In genomic region chr4:155085206-155086107, GRCm38 (mm10) we compare ENCODE assay signal across 8 mouse cellular contexts. TPM values are rescaled to one million over a fixed set of nuclear protein-coding genes. Genes with fewer than 3 reads are reported as not detected.
A peak's percentile ranks its signal among the peaks of the same experiment; 100 is the strongest.
DNase-seq lines count a peak whose midpoint lies in the region; ATAC-seq and TF ChIP-seq lines count a peak whose summit lies in the region.

No protein-coding gene starts in this region.

- DNase-seq in layer of hippocampus, adult 2 months (ENCODE audit: low spot score in 2 of 2) = no peak
- no peak for DNase-seq in layer of hippocampus, adult 11-12 months (ENCODE audit: low spot score)
- no peak for DNase-seq in ovary, adult 18-20 months (ENCODE audit: low spot score)
- DNase-seq in spleen, postnatal 36 days (ENCODE audit: low spot score in 2 of 2) = no peak

- ATAC-seq in granulocyte monocyte progenitor cell, adult 5-6 weeks (replicated peaks; ENCODE audit: poor library complexity, severe bottlenecking) = peak; percentile 10
- peak; percentile 31 for ATAC-seq in megakaryocyte-erythroid progenitor cell, adult 5-6 weeks (replicated peaks; ENCODE audit: low FRiP score, low TSS enrichment, poor library complexity, severe bottlenecking)
- no peak for ATAC-seq in frontal cortex, adult (ENCODE audit: low TSS enrichment)

- no peak for TF ChIP-seq CTCF in layer of hippocampus, adult 2 months (conservative IDR thresholded peaks at IDR 0.05)

- H3K27ac ChIP-seq in layer of hippocampus, adult 2 months = peak overlapping the region; percentile 93
- H3K27ac ChIP-seq in brown adipose tissue, adult 24 weeks (replicated peaks; ENCODE audit: low read depth, low read length) = peak overlapping the region; percentile 63; the same call in 1 of the 2 replicates

- H3K4me3 ChIP-seq in layer of hippocampus, adult 2 months = peak overlapping the region; percentile 96
- H3K4me3 ChIP-seq in brown adipose tissue, adult 24 weeks (ENCODE audit: insufficient read depth, low read depth, low read length) = peak overlapping the region; percentile 70

- H3K4me1 ChIP-seq in brown adipose tissue, adult 24 weeks (ENCODE audit: control insufficient read depth, insufficient read depth, insufficient read length, low read length) = peaks cover 9% of the 10 kb centered on the region

RNA-seq across cellular contexts. Expression of gene Rer1, which starts 0.7 kb away (rescaled TPM):
- total RNA-seq in layer of hippocampus, adult 2 months (2021) = 10 to 100 TPM; 60.6 to 63.0 TPM
- 115 and 123 TPM in 2 replicates for polyA plus RNA-seq in brown adipose tissue, adult 24 weeks (2012; ENCODE audit: insufficient read depth, insufficient read length, missing spikeins)
- total RNA-seq in granulocyte monocyte progenitor cell, adult 5-6 weeks (2014; fragmentation: Nextera tagmentation) = 93.3 and 125 TPM in 2 replicates
- 106 and 134 TPM in 2 replicates for total RNA-seq in granulocyte monocyte progenitor cell, adult 5-6 weeks (2017)
- 105 and 108 TPM in 2 replicates for total RNA-seq in megakaryocyte-erythroid progenitor cell, adult 5-6 weeks (2014; fragmentation: Nextera tagmentation)
- 97.8 and 135 TPM in 2 replicates for total RNA-seq in megakaryocyte-erythroid progenitor cell, adult 5-6 weeks (2017)

RNA-seq across cellular contexts. Expression of gene Morn1, which starts 0.9 kb away (rescaled TPM):
- 10 to 100 TPM; 11.8 to 14.0 TPM for total RNA-seq in layer of hippocampus, adult 2 months (2021)
- 1.3 and 1.8 TPM in 2 replicates for polyA plus RNA-seq in brown adipose tissue, adult 24 weeks (2012; ENCODE audit: insufficient read depth, insufficient read length, missing spikeins)
- 0.62 and 1.2 TPM in 2 replicates for total RNA-seq in granulocyte monocyte progenitor cell, adult 5-6 weeks (2014; fragmentation: Nextera tagmentation)
- 1.6 and 4.7 TPM in 2 replicates for total RNA-seq in granulocyte monocyte progenitor cell, adult 5-6 weeks (2017)
- total RNA-seq in megakaryocyte-erythroid progenitor cell, adult 5-6 weeks (2014; fragmentation: Nextera tagmentation) = 3.8 and 7.6 TPM in 2 replicates
- 1.6 and 1.8 TPM in 2 replicates for total RNA-seq in megakaryocyte-erythroid progenitor cell, adult 5-6 weeks (2017)

RNA-seq across cellular contexts. Expression of gene Pex10, which starts 18.6 kb away (rescaled TPM):
- total RNA-seq in layer of hippocampus, adult 2 months (2021) = 10 to 100 TPM; 23.1 to 24.2 TPM
- polyA plus RNA-seq in brown adipose tissue, adult 24 weeks (2012; ENCODE audit: insufficient read depth, insufficient read length, missing spikeins) = 15.3 and 16.1 TPM in 2 replicates
- total RNA-seq in granulocyte monocyte progenitor cell, adult 5-6 weeks (2014; fragmentation: Nextera tagmentation) = 10.5 and 11.0 TPM in 2 replicates
- total RNA-seq in granulocyte monocyte progenitor cell, adult 5-6 weeks (2017) = 13.4 and 18.6 TPM in 2 replicates
- total RNA-seq in megakaryocyte-erythroid progenitor cell, adult 5-6 weeks (2014; fragmentation: Nextera tagmentation) = 8.1 and 9.0 TPM in 2 replicates
- total RNA-seq in megakaryocyte-erythroid progenitor cell, adult 5-6 weeks (2017) = 5.8 and 6.4 TPM in 2 replicates

RNA-seq across cellular contexts. Expression of gene Plch2, which starts 28.9 kb away (rescaled TPM):
- 10 to 100 TPM; 91.1 to 92.0 TPM for total RNA-seq in layer of hippocampus, adult 2 months (2021)
- not detected in 2 replicates for polyA plus RNA-seq in brown adipose tissue, adult 24 weeks (2012; ENCODE audit: insufficient read depth, insufficient read length, missing spikeins)
- 0.30 TPM in 1 of 2 replicates, not detected in the other for total RNA-seq in granulocyte monocyte progenitor cell, adult 5-6 weeks (2014; fragmentation: Nextera tagmentation)
- total RNA-seq in granulocyte monocyte progenitor cell, adult 5-6 weeks (2017) = not detected in 2 replicates
- total RNA-seq in megakaryocyte-erythroid progenitor cell, adult 5-6 weeks (2014; fragmentation: Nextera tagmentation) = 0.33 and 3.2 TPM in 2 replicates
- not detected in 2 replicates for total RNA-seq in megakaryocyte-erythroid progenitor cell, adult 5-6 weeks (2017)
